Comparison of ENCODE assay signal across 20 mouse cellular contexts in the genomic region with DNA sequence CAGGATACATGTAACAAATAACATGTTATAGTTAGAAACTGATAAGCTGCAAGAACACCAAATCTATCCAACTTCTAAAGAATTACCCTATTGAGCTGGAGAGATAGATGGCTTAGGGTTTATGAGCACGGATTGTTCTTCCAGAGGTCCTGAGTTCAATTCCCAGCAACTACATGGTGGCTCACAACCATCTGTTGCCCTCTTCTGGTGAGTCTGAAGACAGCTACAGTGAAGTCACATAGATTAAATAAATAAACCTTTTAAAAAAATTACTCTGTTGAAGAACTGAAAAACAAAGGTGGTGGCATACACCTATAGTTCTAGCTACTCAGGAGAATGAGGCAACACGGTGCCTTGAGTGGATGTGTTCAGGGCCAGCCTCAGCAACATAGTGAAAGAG. TPM values are rescaled to one million over a fixed set of nuclear protein-coding genes. Genes with fewer than 3 reads are reported as not detected.
DNase-seq lines count a peak whose midpoint lies in the region; ATAC-seq and TF ChIP-seq lines count a peak whose summit lies in the region.
"Had no signal": no experiment of that assay in that cellular context is flagged by ENCODE, and none has a peak within 500 bp of the region (broad histone marks: within the 10 kb centered on the region; RNA-seq: fewer than 3 reads in every experiment).

No protein-coding gene starts in this region.

- peaks cover 4% of the 10 kb centered on the region; the same call in 1 of the 2 replicates for H3K4me1 ChIP-seq in forebrain, postnatal 0 days (ENCODE audit: insufficient read depth)
- H3K4me1 ChIP-seq in forebrain, embryonic 16.5 days (replicated peaks; ENCODE audit: control insufficient read depth, insufficient read depth, low read length) = peaks cover 7% of the 10 kb centered on the region
- H3K4me1 ChIP-seq in kidney, adult 2 months (ENCODE audit: control insufficient read depth, insufficient read depth, low read length) = no peaks in the 10 kb centered on the region
- no peaks in the 10 kb centered on the region for H3K4me1 ChIP-seq in lung, embryonic 14.5 days (ENCODE audit: insufficient read depth)
- peaks cover 9% of the 10 kb centered on the region for H3K4me1 ChIP-seq in limb, embryonic 12.5 days (replicated peaks)
- H3K4me1 ChIP-seq: lung, embryonic 15.5 days; stomach, embryonic 15.5 days had no signal

- DNase-seq in forebrain, postnatal 0 days = no peak
- DNase-seq in kidney, adult 2 months = no peak
- DNase-seq in kidney, adult 18-20 months = no peak
- DNase-seq in lung, embryonic 14.5 days = no peak
- no peak for DNase-seq in lung, postnatal 14 days
- no peak for DNase-seq in right cerebral cortex, adult 2 months (ENCODE audit: low spot score in 2 of 2)
- DNase-seq: cerebellum, adult 9-11 months; kidney, adult 8-10 months; kidney, postnatal 25 days; right cerebral cortex, adult 18-20 months had no signal

- 93% methylated on average over 2 of the region's 2 CpGs for WGBS in forebrain, postnatal 0 days
- 95% methylated on average over 2 of the region's 2 CpGs for WGBS in forebrain, embryonic 16.5 days
- WGBS in kidney, adult 2 months = 84% methylated on average over 2 of the region's 2 CpGs
- 81% methylated on average over 2 of the region's 2 CpGs for WGBS in lung, embryonic 14.5 days
- 85% methylated on average over 2 of the region's 2 CpGs for WGBS in limb, embryonic 12.5 days

- H3K36me3 ChIP-seq in forebrain, postnatal 0 days (ENCODE audit: insufficient read depth) = no peaks in the 10 kb centered on the region
- no peaks in the 10 kb centered on the region for H3K36me3 ChIP-seq in forebrain, embryonic 16.5 days (ENCODE audit: control insufficient read depth, insufficient read depth)
- H3K36me3 ChIP-seq in kidney, adult 2 months (ENCODE audit: control insufficient read depth, insufficient read depth, low read length) = no peaks in the 10 kb centered on the region
- H3K36me3 ChIP-seq in lung, embryonic 14.5 days (ENCODE audit: insufficient read depth) = no peaks in the 10 kb centered on the region
- H3K36me3 ChIP-seq in limb, embryonic 12.5 days = no peaks in the 10 kb centered on the region
- H3K36me3 ChIP-seq: lung, embryonic 15.5 days; neural tube, embryonic 15.5 days; stomach, embryonic 15.5 days had no signal

- no peak for TF ChIP-seq POLR2A in kidney, adult 2 months (IDR thresholded peaks at IDR 0.05; ENCODE audit: low read depth, low read length)

- H3K4me3 ChIP-seq in forebrain, postnatal 0 days (ENCODE audit: low read depth, low read length) = no peak overlapping the region
- H3K4me3 ChIP-seq in forebrain, embryonic 16.5 days (replicated peaks; ENCODE audit: low read length) = no peak overlapping the region
- no peak overlapping the region for H3K4me3 ChIP-seq in kidney, adult 2 months (ENCODE audit: insufficient read depth, low read depth, low read length)
- no peak overlapping the region for H3K4me3 ChIP-seq in lung, embryonic 14.5 days (ENCODE audit: low read depth, low read length)
- no peak overlapping the region for H3K4me3 ChIP-seq in limb, embryonic 12.5 days (replicated peaks)
- H3K4me3 ChIP-seq: embryonic facial prominence, embryonic 10.5 days; forebrain, embryonic 10.5 days; hindbrain, embryonic 10.5 days; lung, embryonic 15.5 days; midbrain, embryonic 10.5 days; neural tube, embryonic 15.5 days; stomach, embryonic 15.5 days had no signal

- H3K27me3 ChIP-seq in forebrain, postnatal 0 days (ENCODE audit: insufficient read depth, low read length) = no peaks in the 10 kb centered on the region
- no peaks in the 10 kb centered on the region for H3K27me3 ChIP-seq in forebrain, embryonic 16.5 days (replicated peaks; ENCODE audit: control insufficient read depth, insufficient read depth, low read length)
- no peaks in the 10 kb centered on the region for H3K27me3 ChIP-seq in kidney, adult 2 months (replicated peaks; ENCODE audit: control insufficient read depth, insufficient read depth, low read length)
- no peaks in the 10 kb centered on the region for H3K27me3 ChIP-seq in lung, embryonic 14.5 days (ENCODE audit: insufficient read depth, low read length)
- no peaks in the 10 kb centered on the region for H3K27me3 ChIP-seq in limb, embryonic 12.5 days
- H3K27me3 ChIP-seq: lung, embryonic 15.5 days; neural tube, embryonic 15.5 days; stomach, embryonic 15.5 days had no signal

- peak; percentile 38 for TF ChIP-seq CTCF in forebrain, postnatal 0 days (IDR thresholded peaks at IDR 0.05; ENCODE audit: low read depth)
- 0 out of 2 replicates have a peak, but pooled peaks have one; percentile 2 for TF ChIP-seq CTCF in kidney, adult 2 months (conservative IDR thresholded peaks at IDR 0.05; ENCODE audit: insufficient read depth, insufficient read length, low read depth, low read length)
- 0 out of 2 replicates have a peak, but pooled peaks have one; percentile 20 for TF ChIP-seq CTCF in lung, embryonic 14.5 days (IDR thresholded peaks at IDR 0.05; ENCODE audit: low read depth)

- ATAC-seq in forebrain, postnatal 0 days = no peak
- no peak for ATAC-seq in forebrain, embryonic 16.5 days
- ATAC-seq in lung, embryonic 14.5 days (ENCODE audit: insufficient read depth) = no peak
- no peak for ATAC-seq in limb, embryonic 12.5 days (ENCODE audit: insufficient number of reproducible peaks, insufficient read depth, low FRiP score, low TSS enrichment, low read depth)

- H3K27ac ChIP-seq in forebrain, postnatal 0 days (ENCODE audit: low read depth, low read length) = no peak overlapping the region
- no peak overlapping the region for H3K27ac ChIP-seq in forebrain, embryonic 16.5 days (ENCODE audit: low read length)
- H3K27ac ChIP-seq in kidney, adult 2 months (ENCODE audit: insufficient read depth, low read depth, low read length) = no peak overlapping the region
- H3K27ac ChIP-seq in lung, embryonic 14.5 days (ENCODE audit: low read depth) = no peak overlapping the region
- H3K27ac ChIP-seq in limb, embryonic 12.5 days = peak overlapping the region; percentile 31; the same call in 1 of the 2 replicates
- H3K27ac ChIP-seq: embryonic facial prominence, embryonic 10.5 days; forebrain, embryonic 10.5 days; hindbrain, embryonic 10.5 days; lung, embryonic 15.5 days; neural tube, embryonic 15.5 days; stomach, embryonic 15.5 days had no signal

- no peak overlapping the region for H3K9ac ChIP-seq in forebrain, postnatal 0 days
- no peak overlapping the region for H3K9ac ChIP-seq in forebrain, embryonic 16.5 days (replicated peaks; ENCODE audit: low read depth, low read length)
- no peak overlapping the region for H3K9ac ChIP-seq in lung, embryonic 14.5 days
- H3K9ac ChIP-seq in limb, embryonic 12.5 days (replicated peaks) = no peak overlapping the region
- H3K9ac ChIP-seq: lung, embryonic 15.5 days; neural tube, embryonic 15.5 days; stomach, embryonic 15.5 days had no signal

- H3K4me2 ChIP-seq in forebrain, postnatal 0 days (ENCODE audit: low read depth) = no peak overlapping the region
- no peak overlapping the region for H3K4me2 ChIP-seq in forebrain, embryonic 16.5 days (ENCODE audit: low read length)
- no peak overlapping the region for H3K4me2 ChIP-seq in lung, embryonic 14.5 days
- H3K4me2 ChIP-seq in limb, embryonic 12.5 days = no peak overlapping the region
- H3K4me2 ChIP-seq: heart, embryonic 11.5 days; lung, embryonic 15.5 days; neural tube, embryonic 15.5 days; stomach, embryonic 15.5 days had no signal

- H3K9me3 ChIP-seq in forebrain, postnatal 0 days (ENCODE audit: low read length) = no peaks in the 10 kb centered on the region
- H3K9me3 ChIP-seq in forebrain, embryonic 16.5 days (ENCODE audit: control insufficient read depth, low read length) = no peaks in the 10 kb centered on the region
- no peaks in the 10 kb centered on the region for H3K9me3 ChIP-seq in lung, embryonic 14.5 days (ENCODE audit: low read depth, low read length)
- H3K9me3 ChIP-seq in limb, embryonic 12.5 days = no peaks in the 10 kb centered on the region
- H3K9me3 ChIP-seq: embryonic facial prominence, embryonic 10.5 days; forebrain, embryonic 10.5 days; hindbrain, embryonic 10.5 days; lung, embryonic 15.5 days; midbrain, embryonic 10.5 days; neural tube, embryonic 15.5 days; stomach, embryonic 15.5 days had no signal

RNA-seq across cellular contexts. Expression of a gene that starts 21.7 kb away (rescaled TPM):
- 3.8 and 4.8 TPM in 2 replicates for total RNA-seq in forebrain, postnatal 0 days (2014; rRNA removed)
- polyA plus RNA-seq in forebrain, postnatal 0 days (2015; fragmentation: Nextera tagmentation; extraction: Ambion mirVana) = 3.1 and 4.9 TPM in 2 replicates
- 8.5 and 8.6 TPM in 2 replicates for polyA plus RNA-seq in forebrain, embryonic 16.5 days (2015; fragmentation: Nextera tagmentation; extraction: Ambion mirVana)
- polyA plus RNA-seq in kidney, adult 2 months (2012; rRNA removed) = 2.5 and 3.8 TPM in 2 replicates
- 14.0 and 14.5 TPM in 2 replicates for polyA plus RNA-seq in lung, embryonic 14.5 days (2014; fragmentation: Nextera tagmentation; extraction: Ambion mirVana)
- polyA plus RNA-seq in limb, embryonic 12.5 days (2016; fragmentation: Nextera tagmentation; extraction: Ambion mirVana) = 13.7 and 14.0 TPM in 2 replicates

RNA-seq across cellular contexts. Expression of a gene that starts 51.6 kb away (rescaled TPM):
- 35.4 and 50.8 TPM in 2 replicates for total RNA-seq in forebrain, postnatal 0 days (2014; rRNA removed)
- polyA plus RNA-seq in forebrain, postnatal 0 days (2015; fragmentation: Nextera tagmentation; extraction: Ambion mirVana) = 22.7 and 26.7 TPM in 2 replicates
- polyA plus RNA-seq in forebrain, embryonic 16.5 days (2015; fragmentation: Nextera tagmentation; extraction: Ambion mirVana) = 22.1 and 23.8 TPM in 2 replicates
- polyA plus RNA-seq in kidney, adult 2 months (2012; rRNA removed) = 17.1 and 17.3 TPM in 2 replicates
- 19.9 and 20.3 TPM in 2 replicates for polyA plus RNA-seq in lung, embryonic 14.5 days (2014; fragmentation: Nextera tagmentation; extraction: Ambion mirVana)
- polyA plus RNA-seq in limb, embryonic 12.5 days (2016; fragmentation: Nextera tagmentation; extraction: Ambion mirVana) = 18.8 and 19.7 TPM in 2 replicates
